Comparison of ENCODE assay signal across 27 mouse cellular contexts in genomic region chr7:45549641-45550436, GRCm38 (mm10). TPM values are rescaled to one million over a fixed set of nuclear protein-coding genes. Genes with fewer than 3 reads are reported as not detected.
DNase-seq lines count a peak whose midpoint lies in the region; ATAC-seq and TF ChIP-seq lines count a peak whose summit lies in the region.
"Had no signal": no experiment of that assay in that cellular context is flagged by ENCODE, and none has a peak within 500 bp of the region (broad histone marks: within the 10 kb centered on the region; RNA-seq: fewer than 3 reads in every experiment).

No protein-coding gene starts in this region.

- peak overlapping the region; percentile 26; the same call in 1 of the 2 replicates for H3K9ac ChIP-seq in forebrain, embryonic 13.5 days
- no peak overlapping the region for H3K9ac ChIP-seq in forebrain, embryonic 14.5 days (ENCODE audit: low read length)
- peak overlapping the region; percentile 13 for H3K9ac ChIP-seq in ES-Bruce4 (ENCODE audit: low read depth, poor library complexity, severe bottlenecking)
- H3K9ac ChIP-seq in stomach, postnatal 0 days (ENCODE audit: low read length) = no peak overlapping the region
- H3K9ac ChIP-seq: forebrain, postnatal 0 days; heart, embryonic 15.5 days; hindbrain, embryonic 14.5 days; lung, embryonic 15.5 days; midbrain, embryonic 12.5 days; neural tube, embryonic 12.5 days had no signal

- no peak for TF ChIP-seq EP300 in ES-Bruce4 (IDR thresholded peaks at IDR 0.05; ENCODE audit: insufficient read depth, low read depth, low read length)
- TF ChIP-seq EP300 in stomach, postnatal 0 days (optimal IDR thresholded peaks at IDR 0.05) = no peak

- H3K4me3 ChIP-seq in forebrain, embryonic 13.5 days = no peak overlapping the region
- H3K4me3 ChIP-seq in forebrain, embryonic 14.5 days (ENCODE audit: low read depth, low read length) = no peak overlapping the region
- H3K4me3 ChIP-seq in E14TG2a.4 (replicated peaks; ENCODE audit: low read length) (peak overlapping the region; percentile 74), ES-Bruce4 (ENCODE audit: low read depth, low read length) (peak overlapping the region; percentile 20)
- H3K4me3 ChIP-seq in stomach, postnatal 0 days (ENCODE audit: low read depth, low read length) = no peak overlapping the region
- H3K4me3 ChIP-seq: heart, embryonic 10.5 days; heart, embryonic 15.5 days; lung, embryonic 15.5 days; megakaryocyte, embryonic 14.5 days; midbrain, embryonic 12.5 days; neural tube, embryonic 12.5 days had no signal

- TF ChIP-seq POLR2A in ES-Bruce4 (IDR thresholded peaks at IDR 0.05; ENCODE audit: insufficient read depth, low read length) = no peak

- ATAC-seq in forebrain, embryonic 13.5 days = no peak
- ATAC-seq in forebrain, embryonic 14.5 days = no peak
- no peak for ATAC-seq in stomach, postnatal 0 days (ENCODE audit: low FRiP score, low TSS enrichment)
- ATAC-seq: forebrain, postnatal 0 days; intestine, postnatal 0 days had no signal

- H3K36me3 ChIP-seq in forebrain, embryonic 13.5 days (ENCODE audit: poor library complexity, severe bottlenecking) = no peaks in the 10 kb centered on the region
- H3K36me3 ChIP-seq in forebrain, embryonic 14.5 days (ENCODE audit: control insufficient read depth, insufficient read depth, low read length) = no peaks in the 10 kb centered on the region
- H3K36me3 ChIP-seq in E14TG2a.4 (ENCODE audit: insufficient read depth, low read length) (no peaks in the 10 kb centered on the region), ES-Bruce4 (ENCODE audit: control insufficient read depth, insufficient read depth, low read length, poor library complexity, severe bottlenecking) (no peaks in the 10 kb centered on the region)
- no peaks in the 10 kb centered on the region for H3K36me3 ChIP-seq in stomach, postnatal 0 days (ENCODE audit: control insufficient read depth, insufficient read depth, low read length)
- H3K36me3 ChIP-seq: heart, embryonic 10.5 days; heart, embryonic 15.5 days; lung, embryonic 15.5 days; midbrain, embryonic 12.5 days; neural tube, embryonic 12.5 days had no signal

- no peaks in the 10 kb centered on the region for H3K27me3 ChIP-seq in forebrain, embryonic 13.5 days
- no peaks in the 10 kb centered on the region for H3K27me3 ChIP-seq in forebrain, embryonic 14.5 days (replicated peaks; ENCODE audit: control insufficient read depth, insufficient read depth, low read length)
- H3K27me3 ChIP-seq in E14TG2a.4 (ENCODE audit: insufficient read depth, low read length) (no peaks in the 10 kb centered on the region), ES-Bruce4 (ENCODE audit: control insufficient read depth, insufficient read depth, low read length, poor library complexity, severe bottlenecking) (no peaks in the 10 kb centered on the region)
- no peaks in the 10 kb centered on the region for H3K27me3 ChIP-seq in stomach, postnatal 0 days (ENCODE audit: control insufficient read depth, insufficient read depth, low read length)
- H3K27me3 ChIP-seq: heart, embryonic 15.5 days; lung, embryonic 15.5 days; midbrain, embryonic 12.5 days; neural tube, embryonic 12.5 days had no signal

- H3K27ac ChIP-seq in forebrain, embryonic 13.5 days = no peak overlapping the region
- no peak overlapping the region for H3K27ac ChIP-seq in forebrain, embryonic 14.5 days (ENCODE audit: low read depth, low read length)
- H3K27ac ChIP-seq in ES-Bruce4 (ENCODE audit: insufficient read depth, low read length) = peak overlapping the region; percentile 82
- no peak overlapping the region for H3K27ac ChIP-seq in stomach, postnatal 0 days (replicated peaks)
- H3K27ac ChIP-seq: heart, embryonic 10.5 days; heart, embryonic 15.5 days; hindbrain, embryonic 14.5 days; lung, embryonic 15.5 days; midbrain, embryonic 12.5 days; neural tube, embryonic 12.5 days had no signal

- H3K9me3 ChIP-seq in forebrain, embryonic 13.5 days (replicated peaks) = no peaks in the 10 kb centered on the region
- no peaks in the 10 kb centered on the region for H3K9me3 ChIP-seq in forebrain, embryonic 14.5 days (replicated peaks; ENCODE audit: control insufficient read depth, low read length)
- no peaks in the 10 kb centered on the region for H3K9me3 ChIP-seq in E14TG2a.4 (ENCODE audit: low read length)
- H3K9me3 ChIP-seq in ES-Bruce4 (replicated peaks; ENCODE audit: control insufficient read depth, insufficient read depth, low read length, poor library complexity, severe bottlenecking) = no peaks in the 10 kb centered on the region
- no peaks in the 10 kb centered on the region for H3K9me3 ChIP-seq in stomach, postnatal 0 days (ENCODE audit: control insufficient read depth, low read length)
- H3K9me3 ChIP-seq: heart, embryonic 10.5 days; heart, embryonic 15.5 days; lung, embryonic 15.5 days; megakaryocyte, embryonic 14.5 days; midbrain, embryonic 12.5 days; neural tube, embryonic 12.5 days had no signal

- no peaks in the 10 kb centered on the region for H3K4me1 ChIP-seq in forebrain, embryonic 13.5 days
- no peaks in the 10 kb centered on the region for H3K4me1 ChIP-seq in forebrain, embryonic 14.5 days (ENCODE audit: control insufficient read depth, insufficient read depth, low read length)
- H3K4me1 ChIP-seq in E14TG2a.4 (replicated peaks; ENCODE audit: low read depth, low read length) (peaks cover 68% of the 10 kb centered on the region), ES-Bruce4 (ENCODE audit: control insufficient read depth, insufficient read depth, low read length) (peaks cover 25% of the 10 kb centered on the region)
- H3K4me1 ChIP-seq in stomach, postnatal 0 days (replicated peaks; ENCODE audit: control insufficient read depth, insufficient read depth) = no peaks in the 10 kb centered on the region
- H3K4me1 ChIP-seq: heart, embryonic 15.5 days; lung, embryonic 15.5 days; midbrain, embryonic 12.5 days; neural tube, embryonic 12.5 days had no signal

- 87% methylated on average over 16 of the region's 16 CpGs for WGBS in forebrain, embryonic 13.5 days
- WGBS in forebrain, embryonic 14.5 days = 87% methylated on average over 16 of the region's 16 CpGs
- 90% methylated on average over 16 of the region's 16 CpGs for WGBS in stomach, postnatal 0 days

- no peak overlapping the region for H3K4me2 ChIP-seq in forebrain, embryonic 13.5 days
- no peak overlapping the region for H3K4me2 ChIP-seq in forebrain, embryonic 14.5 days (ENCODE audit: low read length)
- no peak overlapping the region for H3K4me2 ChIP-seq in stomach, postnatal 0 days (replicated peaks; ENCODE audit: low read depth)
- H3K4me2 ChIP-seq: heart, embryonic 15.5 days; hindbrain, embryonic 14.5 days; liver, embryonic 11.5 days; lung, embryonic 15.5 days; midbrain, embryonic 12.5 days; neural tube, embryonic 12.5 days had no signal

- no peak for TF ChIP-seq CTCF in E14TG2a.4 (conservative IDR thresholded peaks at IDR 0.05; ENCODE audit: low read length)
- no peak for TF ChIP-seq CTCF in ES-Bruce4 (IDR thresholded peaks at IDR 0.05; ENCODE audit: low read depth, low read length)
- TF ChIP-seq CTCF in stomach, postnatal 0 days (IDR thresholded peaks at IDR 0.05; ENCODE audit: low read depth) = no peak

- DNase-seq in forebrain, embryonic 14.5 days (ENCODE audit: low spot score) = no peak
- peak; percentile 68 for DNase-seq in ZHBTc4 (ENCODE audit: low read depth, low spot score)
- DNase-seq in heart, adult 8-10 months (ENCODE audit: low spot score) = no peak
- DNase-seq in urinary bladder, adult 2 months (ENCODE audit: low spot score) = no peak
- DNase-seq in stomach, postnatal 0 days (ENCODE audit: low spot score) = no peak
- DNase-seq: B cell, adult 2 months; cerebellum, adult 8-10 months; cerebellum, postnatal 36 days; forebrain, postnatal 0 days; gastrocnemius, postnatal 10 days; kidney, adult 9 months; kidney, postnatal 10 days; layer of hippocampus, postnatal 36 days; lung, postnatal 36 days had no signal

RNA-seq across cellular contexts. Expression of gene Hsd17b14, which starts 4.9 kb away (rescaled TPM):
- 0.14 TPM in 1 of 2 replicates, not detected in the other for polyA plus RNA-seq in forebrain, embryonic 13.5 days (2015; fragmentation: Nextera tagmentation; extraction: Ambion mirVana)
- 0.17 and 0.22 TPM in 2 replicates for polyA plus RNA-seq in forebrain, embryonic 14.5 days (2014; fragmentation: Nextera tagmentation; extraction: Ambion mirVana)
- polyA plus RNA-seq in ES-Bruce4 (2011; ENCODE audit: insufficient read depth, insufficient read length, low read depth, missing spikeins) = 55.0 and 62.2 TPM in 2 replicates
- total RNA-seq in heart, adult 8-10 months (2022) = 1 to 10 TPM in 3 of 4 experiments, under 1 TPM in 1; 0.40 to 2.0 (median 1.1) TPM
- 23.3 and 24.5 TPM in 2 replicates for polyA plus RNA-seq in urinary bladder, adult 2 months (2012; rRNA removed)
- 16.6 and 16.9 TPM in 2 replicates for polyA plus RNA-seq in stomach, postnatal 0 days (2015; fragmentation: Nextera tagmentation; extraction: Ambion mirVana)
- total RNA-seq: forebrain, postnatal 0 days had no signal
- polyA plus RNA-seq: hindbrain, embryonic 14.5 days had no signal

RNA-seq across cellular contexts. Expression of gene Bcat2, which starts 20.1 kb away (rescaled TPM):
- polyA plus RNA-seq in forebrain, embryonic 13.5 days (2015; fragmentation: Nextera tagmentation; extraction: Ambion mirVana) = 18.9 and 23.7 TPM in 2 replicates
- polyA plus RNA-seq in forebrain, embryonic 14.5 days (2014; fragmentation: Nextera tagmentation; extraction: Ambion mirVana) = 19.6 and 20.1 TPM in 2 replicates
- polyA plus RNA-seq in ES-Bruce4 (2011; ENCODE audit: insufficient read depth, insufficient read length, low read depth, missing spikeins) = 104 and 144 TPM in 2 replicates
- 100 to 1,000 TPM; 295 to 316 (median 308) TPM for total RNA-seq in heart, adult 8-10 months (2022)
- 48.1 and 58.5 TPM in 2 replicates for polyA plus RNA-seq in urinary bladder, adult 2 months (2012; rRNA removed)
- 101 and 108 TPM in 2 replicates for polyA plus RNA-seq in stomach, postnatal 0 days (2015; fragmentation: Nextera tagmentation; extraction: Ambion mirVana)

RNA-seq across cellular contexts. Expression of gene Plekha4, which starts 23.7 kb away (rescaled TPM):
- polyA plus RNA-seq in forebrain, embryonic 13.5 days (2015; fragmentation: Nextera tagmentation; extraction: Ambion mirVana) = 0.28 and 0.50 TPM in 2 replicates
- polyA plus RNA-seq in forebrain, embryonic 14.5 days (2014; fragmentation: Nextera tagmentation; extraction: Ambion mirVana) = 0.76 and 1.2 TPM in 2 replicates
- 14.3 and 18.6 TPM in 2 replicates for polyA plus RNA-seq in ES-Bruce4 (2011; ENCODE audit: insufficient read depth, insufficient read length, low read depth, missing spikeins)
- 1 to 10 TPM; 2.6 to 4.2 (median 3.0) TPM for total RNA-seq in heart, adult 8-10 months (2022)
- 11.7 and 14.3 TPM in 2 replicates for polyA plus RNA-seq in urinary bladder, adult 2 months (2012; rRNA removed)
- polyA plus RNA-seq in stomach, postnatal 0 days (2015; fragmentation: Nextera tagmentation; extraction: Ambion mirVana) = 7.9 and 8.0 TPM in 2 replicates
- total RNA-seq: granulocyte monocyte progenitor cell, adult 5-6 weeks had no signal

RNA-seq across cellular contexts. Expression of gene Ppp1r15a, which starts 23.8 kb away (rescaled TPM):
- 13.5 and 15.3 TPM in 2 replicates for polyA plus RNA-seq in forebrain, embryonic 13.5 days (2015; fragmentation: Nextera tagmentation; extraction: Ambion mirVana)
- 13.1 and 19.3 TPM in 2 replicates for polyA plus RNA-seq in forebrain, embryonic 14.5 days (2014; fragmentation: Nextera tagmentation; extraction: Ambion mirVana)
- polyA plus RNA-seq in ES-Bruce4 (2011; ENCODE audit: insufficient read depth, insufficient read length, low read depth, missing spikeins) = 15.5 and 18.6 TPM in 2 replicates
- 10 to 100 TPM; 21.9 to 31.6 (median 28.0) TPM for total RNA-seq in heart, adult 8-10 months (2022)
- polyA plus RNA-seq in urinary bladder, adult 2 months (2012; rRNA removed) = 27.8 and 30.5 TPM in 2 replicates
- 21.6 and 26.6 TPM in 2 replicates for polyA plus RNA-seq in stomach, postnatal 0 days (2015; fragmentation: Nextera tagmentation; extraction: Ambion mirVana)

RNA-seq across cellular contexts. Expression of gene Nucb1, which starts 39.6 kb away (rescaled TPM):
- polyA plus RNA-seq in forebrain, embryonic 13.5 days (2015; fragmentation: Nextera tagmentation; extraction: Ambion mirVana) = 73.2 and 85.4 TPM in 2 replicates
- 69.0 and 96.5 TPM in 2 replicates for polyA plus RNA-seq in forebrain, embryonic 14.5 days (2014; fragmentation: Nextera tagmentation; extraction: Ambion mirVana)
- 105 and 119 TPM in 2 replicates for polyA plus RNA-seq in ES-Bruce4 (2011; ENCODE audit: insufficient read depth, insufficient read length, low read depth, missing spikeins)
- 100 to 1,000 TPM; 130 to 149 (median 139) TPM for total RNA-seq in heart, adult 8-10 months (2022)
- polyA plus RNA-seq in urinary bladder, adult 2 months (2012; rRNA removed) = 225 and 264 TPM in 2 replicates
- 196 and 199 TPM in 2 replicates for polyA plus RNA-seq in stomach, postnatal 0 days (2015; fragmentation: Nextera tagmentation; extraction: Ambion mirVana)

Comparison
In these comparisons a context has a peak if more than half of its experiments do, and no peak if none do; other contexts are left out.
1. H3K9ac ChIP-seq: peak in forebrain, embryonic 13.5 days (single experiment) and ES-Bruce4 (single experiment); none in forebrain, embryonic 14.5 days (single experiment) and stomach, postnatal 0 days (single experiment).
2. H3K4me3 ChIP-seq: peak in E14TG2a.4 (single experiment) and ES-Bruce4 (single experiment); none in forebrain, embryonic 13.5 days (single experiment), forebrain, embryonic 14.5 days (single experiment) and stomach, postnatal 0 days (single experiment).
3. RNA of gene Hsd17b14, which starts 4.9 kb away (polyA plus RNA-seq): 55.0 to 62.2 TPM in ES-Bruce4, 23.3 to 24.5 TPM in urinary bladder, adult 2 months and 16.6 to 16.9 TPM in stomach, postnatal 0 days; 0.17 to 0.22 TPM in forebrain, embryonic 14.5 days and 0.14 TPM in forebrain, embryonic 13.5 days; every median in the first group is over 10 times any median in the second.